Mouse (Mus musculus): ENCODE measurements around the gene Gm3127. TPM values are rescaled to one million over a fixed set of nuclear protein-coding genes. Genes with fewer than 3 reads are reported as not detected.
"Not testable (repeated sequence)": the region's sequence is repeated elsewhere in the genome, so short reads cannot be mapped to it uniquely, and the experiment has no call there.

Gm3127 gene
- not detected in 2 replicates for total RNA-seq (2014; fragmentation: Nextera tagmentation)
- not detected in 2 replicates for total RNA-seq (2017)

DNA sequence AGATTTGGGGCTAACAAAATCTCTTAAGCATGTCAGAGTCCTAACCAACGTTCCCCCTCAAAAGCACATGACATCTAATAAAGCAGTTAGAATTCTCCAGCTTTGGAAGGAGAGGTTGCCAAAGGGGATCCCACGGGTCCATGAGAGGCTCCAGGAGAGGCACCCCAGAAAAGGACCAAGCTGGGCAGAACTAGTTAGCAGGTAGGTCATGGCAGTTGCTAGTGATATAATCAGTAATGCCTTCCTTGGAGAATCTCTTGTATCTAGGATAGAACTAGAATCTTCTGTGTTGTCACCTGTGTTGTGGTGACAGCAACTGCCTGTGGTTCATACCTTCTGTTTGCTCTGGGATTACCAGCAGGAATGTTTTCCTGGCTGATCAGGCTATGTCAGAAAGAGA, at the start of gene Gm3127:
Gm3127 (plus strand) TSS at position 301 of the 400 bp plus-strand sequence.
- ATAC-seq (replicated peaks; ENCODE audit: poor library complexity, severe bottlenecking) = not testable (repeated sequence)

DNA sequence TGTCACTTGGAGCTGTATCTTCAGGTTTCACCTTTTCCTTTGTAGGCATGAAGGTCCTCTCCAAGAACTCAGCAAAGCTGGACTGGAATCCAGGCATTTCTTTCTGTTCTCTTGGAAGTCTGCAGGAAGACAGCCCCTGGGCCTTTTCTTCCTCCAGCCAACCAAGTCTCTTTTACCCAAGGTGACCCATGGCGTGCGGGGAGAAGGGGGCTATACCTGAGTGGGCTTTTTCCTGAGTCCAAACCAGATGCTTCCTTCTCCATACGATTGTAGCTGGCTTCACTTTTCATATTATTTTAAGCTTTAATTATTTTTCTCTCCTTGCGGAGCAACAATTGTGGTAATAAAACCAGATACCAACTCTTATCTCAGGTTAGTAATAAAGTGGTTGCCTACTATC, 23.2 kb upstream of the Gm3127 start:
- ATAC-seq (replicated peaks; ENCODE audit: poor library complexity, severe bottlenecking) = not testable (repeated sequence)

DNA sequence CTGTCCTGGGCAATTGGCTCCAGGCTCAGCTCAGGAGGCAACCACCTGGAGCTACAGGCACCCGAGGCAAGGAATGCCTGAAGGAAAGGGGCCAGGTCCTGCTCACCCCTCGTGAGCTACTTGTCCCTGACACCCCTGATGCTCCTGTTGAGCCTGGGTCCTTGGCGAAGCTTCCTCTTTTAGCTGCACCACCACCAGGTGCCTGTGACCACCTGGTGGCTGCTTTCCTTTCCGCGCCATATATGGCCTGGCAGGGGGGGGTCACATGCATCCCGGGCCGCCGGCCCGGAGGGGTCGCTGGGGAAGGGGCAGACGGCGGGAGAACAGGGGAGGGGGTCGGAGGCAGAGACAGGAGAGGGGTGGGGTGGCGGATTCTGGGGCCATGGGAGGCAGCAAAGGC, 17.2 kb downstream of the Gm3127 start:
- not testable (repeated sequence) for ATAC-seq (replicated peaks; ENCODE audit: poor library complexity, severe bottlenecking)

DNA sequence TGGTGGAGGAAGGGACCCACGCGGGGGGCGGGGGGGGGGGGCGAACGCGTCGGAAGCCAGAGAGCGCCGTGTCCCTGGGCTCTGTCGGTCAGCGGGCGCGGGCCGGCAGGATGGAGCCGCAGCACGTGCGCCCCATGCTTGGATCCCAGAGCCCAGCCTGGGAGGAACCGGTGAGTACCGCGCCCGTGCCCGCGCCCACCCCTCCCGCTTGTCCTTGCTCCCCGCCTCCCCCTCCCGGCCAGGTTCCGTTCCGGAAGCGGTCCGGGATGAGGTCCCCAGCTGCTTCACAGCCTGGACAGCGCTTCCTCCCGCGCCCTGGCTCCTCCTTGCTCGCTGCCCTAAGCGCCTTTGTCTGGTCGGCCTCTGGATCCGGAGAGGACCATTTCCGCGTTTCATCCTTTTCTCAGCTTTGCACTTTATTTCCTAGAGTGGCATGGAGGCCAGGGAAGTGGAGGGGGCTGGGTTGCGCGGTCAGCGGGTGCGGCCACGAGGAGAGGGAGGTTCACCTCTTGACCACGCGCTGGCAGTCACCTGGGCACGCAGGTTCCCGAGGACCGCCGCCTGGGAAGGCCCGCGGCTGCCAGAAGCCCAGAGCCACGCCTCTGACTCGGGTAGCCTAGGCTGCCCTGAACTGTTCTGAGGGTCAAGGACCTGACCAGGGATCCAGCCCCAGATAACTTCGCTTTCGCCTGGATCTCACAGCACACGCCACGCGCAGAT, 17.8 kb downstream of the Gm3127 start, which contains the start of gene Gm2974:
Gm2974 (plus strand) TSS at position 86 of the 720 bp plus-strand sequence.
- ATAC-seq (replicated peaks; ENCODE audit: poor library complexity, severe bottlenecking) = not testable (repeated sequence)

DNA sequence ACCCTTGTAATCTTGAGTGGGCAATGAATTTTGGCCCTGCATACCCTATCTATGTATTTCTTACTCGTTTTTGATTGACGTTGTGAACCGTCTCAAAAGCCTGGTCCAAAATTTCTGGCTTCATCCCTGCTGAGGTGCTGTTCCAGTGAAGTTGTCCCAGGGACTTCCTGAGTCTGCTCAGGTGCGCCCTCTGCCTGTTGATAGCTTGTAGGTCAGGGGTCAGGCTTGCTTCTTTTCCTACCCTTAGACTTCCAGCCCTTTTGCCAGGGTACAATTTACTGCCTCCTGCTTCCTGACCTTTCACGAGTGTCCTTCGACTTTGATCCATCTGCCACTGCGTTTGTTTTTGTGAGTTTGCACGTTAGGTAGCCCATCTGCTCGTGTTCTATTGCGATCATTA, 18.5 kb downstream of the Gm3127 start:
- not testable (repeated sequence) for ATAC-seq (replicated peaks; ENCODE audit: poor library complexity, severe bottlenecking)

Other genes starting within 250 kb of the Gm3127 start
- not detected in 2 replicates for gene Gm3029, start 233.3 kb upstream of the Gm3127 start, total RNA-seq (2014; fragmentation: Nextera tagmentation)
- gene Gm3029, start 233.3 kb upstream of the Gm3127 start, total RNA-seq (2017) = not detected in 2 replicates
- not detected in 2 replicates for gene Gm3095, start 201.5 kb upstream of the Gm3127 start, total RNA-seq (2014; fragmentation: Nextera tagmentation)
- gene Gm3095, start 201.5 kb upstream of the Gm3127 start, total RNA-seq (2017) = not detected in 2 replicates
- gene Gm3099, start 166.6 kb upstream of the Gm3127 start, total RNA-seq (2014; fragmentation: Nextera tagmentation) = not detected in 2 replicates
- not detected in 2 replicates for gene Gm3099, start 166.6 kb upstream of the Gm3127 start, total RNA-seq (2017)
- not detected in 2 replicates for gene Gm5796, start 141.1 kb upstream of the Gm3127 start, total RNA-seq (2014; fragmentation: Nextera tagmentation)
- gene Gm5796, start 141.1 kb upstream of the Gm3127 start, total RNA-seq (2017) = not detected in 2 replicates
- not detected in 2 replicates for gene Gm3115, start 80.9 kb upstream of the Gm3127 start, total RNA-seq (2014; fragmentation: Nextera tagmentation)
- gene Gm3115, start 80.9 kb upstream of the Gm3127 start, total RNA-seq (2017) = not detected in 2 replicates
- gene Gm8108, start 54.5 kb upstream of the Gm3127 start, total RNA-seq (2014; fragmentation: Nextera tagmentation) = not detected in 2 replicates
- not detected in 2 replicates for gene Gm8108, start 54.5 kb upstream of the Gm3127 start, total RNA-seq (2017)
- gene Gm2974, start 17.5 kb downstream of the Gm3127 start, total RNA-seq (2014; fragmentation: Nextera tagmentation) = 4.8 TPM in 1 of 2 replicates, not detected in the other
- gene Gm2974, start 17.5 kb downstream of the Gm3127 start, total RNA-seq (2017) = not detected in 2 replicates
- not detected in 2 replicates for gene Gm3138, start 84.6 kb downstream of the Gm3127 start, total RNA-seq (2014; fragmentation: Nextera tagmentation)
- gene Gm3138, start 84.6 kb downstream of the Gm3127 start, total RNA-seq (2017) = not detected in 2 replicates
- gene Gm3149, start 152.3 kb downstream of the Gm3127 start, total RNA-seq (2014; fragmentation: Nextera tagmentation) = not detected in 2 replicates
- not detected in 2 replicates for gene Gm3149, start 152.3 kb downstream of the Gm3127 start, total RNA-seq (2017)
- 0.28 TPM in 1 of 2 replicates, not detected in the other for gene 2610042L04Rik, start 169.7 kb downstream of the Gm3127 start, total RNA-seq (2014; fragmentation: Nextera tagmentation)
- gene 2610042L04Rik, start 169.7 kb downstream of the Gm3127 start, total RNA-seq (2017) = not detected in 2 replicates
- not detected in 2 replicates for gene Gm3159, start 232.5 kb downstream of the Gm3127 start, total RNA-seq (2014; fragmentation: Nextera tagmentation)
- not detected in 2 replicates for gene Gm3159, start 232.5 kb downstream of the Gm3127 start, total RNA-seq (2017)